Mouse (Mus musculus) heart, adult 8-10 months (tissue): Measurements from ENCODE around the gene Prex1. TPM values are rescaled to one million over a fixed set of nuclear protein-coding genes. Genes with fewer than 3 reads are reported as not detected.

ENCODE experiments used
- DNase-seq: peaks from one replicate; pipeline ENCODE4 v3.0.0; 2022; ENCODE audit warnings: low spot score
- total RNA-seq, 4 experiments: library from RNA; stranded (reverse); gene quantifications; 2 replicates each; pipeline ENCODE4 v1.2.4; 2022

Prex1 gene
- total RNA-seq, 4 experiments from 2014 or later: 4.2 to 5.4 (median 4.8) TPM

DNA sequence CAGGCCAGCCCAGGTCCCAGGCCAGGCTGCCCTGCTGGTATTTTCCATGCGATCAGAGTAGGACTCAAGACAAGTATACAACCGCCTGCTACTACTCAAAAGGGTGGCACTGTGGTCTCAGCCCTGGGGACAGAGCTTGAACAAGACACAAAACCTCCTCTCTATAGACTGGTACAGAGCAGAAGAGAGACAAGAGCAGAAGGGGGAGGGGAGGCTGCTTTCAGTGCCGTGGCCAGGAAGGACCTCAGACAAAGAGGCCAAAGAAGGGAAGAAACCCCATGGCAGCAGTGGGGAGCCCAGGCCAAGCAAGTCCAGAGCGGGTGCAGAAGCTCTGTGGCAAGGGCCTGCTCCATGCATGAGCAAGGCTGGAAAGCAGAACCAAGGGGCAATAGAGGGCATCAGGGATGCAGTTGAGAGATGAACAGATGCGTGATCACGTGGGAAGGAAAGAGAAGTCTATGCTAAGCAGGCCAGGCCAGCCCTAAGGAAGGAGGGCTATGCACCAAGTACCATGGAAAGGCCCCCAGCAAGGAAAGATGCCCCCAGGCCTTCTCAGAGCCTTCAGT lies 51.0 kb downstream of the Prex1 start:
- no peak for DNase-seq

DNA sequence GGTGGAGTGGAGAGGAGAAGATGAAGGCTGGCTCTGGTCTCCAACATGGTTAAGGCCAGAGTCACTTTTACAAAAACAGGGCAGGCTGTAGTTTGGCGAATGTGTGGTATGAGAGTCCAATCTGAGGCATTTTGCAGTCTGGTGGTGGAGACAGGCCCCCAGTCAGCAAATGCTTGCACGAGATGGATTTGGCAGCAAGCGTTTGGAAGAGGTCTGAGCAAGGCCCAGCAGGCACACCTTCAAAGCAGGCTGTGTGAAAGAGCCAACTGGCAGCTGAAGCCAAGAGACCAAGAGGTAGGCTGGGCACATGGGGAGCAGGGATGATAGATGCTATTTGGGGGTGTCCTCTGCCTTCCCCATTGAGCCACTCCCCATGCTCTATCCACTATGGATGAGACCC lies 51.7 kb downstream of the Prex1 start:
- no peak for DNase-seq

DNA sequence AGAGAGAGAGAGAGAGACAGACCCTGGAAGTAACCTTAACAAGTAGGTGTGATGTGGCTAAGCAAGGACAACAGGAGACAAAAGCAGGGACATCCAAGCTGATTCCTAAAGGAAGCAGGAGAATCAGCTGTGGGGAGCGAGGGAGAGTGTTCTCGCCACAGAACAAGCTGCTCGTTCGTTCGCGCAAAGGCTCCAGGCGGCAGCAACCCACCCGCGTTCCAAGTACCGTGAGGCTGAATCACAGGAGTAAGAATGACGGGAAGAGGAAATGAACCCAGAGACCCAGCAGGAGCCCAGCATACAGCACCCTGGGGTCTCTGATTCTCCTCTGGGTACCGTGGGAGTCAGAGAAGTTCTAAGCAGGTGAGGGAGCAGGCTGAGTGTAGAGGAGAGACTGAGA lies 52.1 kb downstream of the Prex1 start:
- no peak for DNase-seq

DNA sequence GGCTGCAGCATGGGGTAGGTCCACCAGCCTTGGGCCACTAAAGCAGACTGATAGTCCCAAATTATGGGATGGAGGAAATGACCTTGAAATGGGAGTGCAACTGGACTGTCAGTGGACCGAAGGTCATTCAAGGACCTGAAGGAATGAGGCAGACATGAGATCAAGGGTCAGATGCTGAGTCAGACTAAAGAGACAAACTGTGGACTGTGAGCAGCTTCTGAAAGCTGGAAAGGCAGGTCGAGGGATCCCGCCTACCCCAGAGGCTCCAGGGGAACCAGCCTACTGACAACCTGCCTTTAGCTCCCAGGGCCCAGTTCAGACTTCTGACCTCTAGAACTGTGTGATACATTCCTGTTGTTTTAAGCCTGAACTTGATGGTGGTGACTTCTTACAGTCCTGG lies 55.3 kb downstream of the Prex1 start:
- no peak for DNase-seq

DNA sequence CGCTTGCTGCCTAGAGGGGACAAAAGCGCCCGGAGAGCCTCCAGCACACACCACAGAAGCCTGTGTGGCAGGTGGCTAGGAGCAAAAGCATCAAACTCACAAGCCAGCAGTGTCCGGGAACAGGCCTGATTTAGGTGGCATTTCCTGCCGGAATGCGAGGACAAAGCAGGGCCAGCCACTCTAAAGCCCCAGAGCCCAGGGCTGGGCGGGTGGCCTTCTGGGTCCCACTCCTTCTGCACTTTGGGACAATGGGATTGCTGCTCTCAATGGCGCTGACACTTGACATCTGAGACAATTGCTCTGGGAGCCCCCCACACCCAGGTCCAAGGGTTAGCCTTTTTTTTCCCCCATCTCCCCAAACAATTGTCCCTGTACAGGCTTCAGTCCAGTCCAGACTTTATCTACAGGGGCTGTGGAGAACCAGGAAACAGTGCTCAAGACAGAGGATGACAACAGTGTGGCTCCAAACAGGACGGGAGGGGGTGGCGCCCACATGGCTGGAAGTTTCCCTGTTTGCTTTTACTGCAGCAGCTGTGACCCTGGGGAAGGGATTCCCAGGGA lies 56.1 kb downstream of the Prex1 start:
- no peak for DNase-seq

DNA sequence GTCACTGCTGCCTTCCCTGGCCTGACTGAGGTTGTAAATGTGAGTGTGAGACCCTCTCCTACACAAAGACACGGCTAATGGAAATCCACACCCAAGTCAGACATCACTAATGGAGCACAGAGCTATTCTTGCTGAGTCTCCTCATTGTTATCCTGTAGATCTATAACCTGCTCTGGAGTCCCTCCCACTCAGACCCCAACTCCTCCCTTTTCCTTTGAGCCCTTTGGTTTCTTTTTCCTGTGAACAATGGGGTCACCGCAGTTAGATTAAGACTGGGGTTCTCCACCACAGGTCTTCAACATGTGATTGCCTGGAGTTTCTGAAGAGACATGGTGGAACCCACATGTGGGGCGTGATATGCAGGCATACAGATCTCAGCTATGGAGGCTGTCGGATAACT lies 57.0 kb downstream of the Prex1 start:
- DNase-seq: no peak

DNA sequence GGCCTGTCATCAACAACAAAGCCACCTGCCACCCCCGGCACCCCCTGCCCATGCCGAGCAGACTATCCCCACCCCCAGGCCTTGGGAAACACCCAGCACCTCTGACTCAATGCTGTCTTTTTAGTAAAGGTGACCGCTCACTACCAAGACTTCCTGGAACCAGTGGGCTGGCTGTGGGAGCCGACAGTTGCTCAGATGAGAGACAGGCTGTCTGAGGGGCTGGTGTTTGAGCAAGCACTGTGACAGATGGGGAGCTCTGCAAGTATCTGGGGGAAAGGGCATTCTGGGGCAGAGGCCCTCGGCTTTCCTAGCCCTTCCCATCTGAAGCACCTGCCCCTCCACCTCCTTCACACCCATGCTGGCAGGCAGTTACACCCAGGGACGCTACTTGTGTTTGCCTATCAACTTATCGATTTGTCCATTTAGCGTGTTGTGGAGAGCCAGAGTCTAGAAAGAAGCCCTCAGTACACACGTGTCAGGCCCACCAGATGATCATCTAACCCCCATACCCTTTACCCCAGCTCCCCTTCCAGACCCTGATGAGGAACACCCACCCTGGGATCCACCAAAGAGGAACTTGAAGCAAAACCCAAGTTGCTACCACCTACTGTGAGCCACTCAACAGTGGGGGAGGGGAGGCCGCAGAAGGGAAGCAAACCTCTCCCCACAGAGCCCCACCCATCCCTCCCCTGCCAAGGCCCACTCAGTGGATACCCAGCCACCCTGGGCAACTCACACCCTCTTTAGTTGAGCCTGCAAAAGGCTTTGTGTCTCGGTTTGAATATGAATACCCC lies 57.7 kb downstream of the Prex1 start:
- DNase-seq: no peak

DNA sequence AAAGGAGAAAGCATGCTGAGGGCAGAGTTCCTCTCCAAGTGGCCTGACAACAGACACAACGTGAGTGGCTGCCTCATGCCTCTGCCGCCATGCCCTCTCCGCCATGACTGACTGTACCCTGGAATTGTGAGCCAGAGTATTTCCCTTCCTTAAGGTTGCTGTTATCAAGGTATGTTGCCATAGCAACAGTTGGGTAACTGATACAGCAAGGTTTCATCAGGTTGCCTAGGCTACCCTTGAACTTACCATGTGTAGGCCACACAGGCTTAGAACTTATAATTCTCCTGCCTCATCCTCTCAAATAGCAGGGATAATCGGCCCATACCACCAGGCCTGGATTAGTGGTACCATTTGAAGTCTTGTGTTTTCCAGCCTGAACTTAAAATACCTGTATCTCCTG lies 58.3 kb downstream of the Prex1 start:
- DNase-seq: no peak

DNA sequence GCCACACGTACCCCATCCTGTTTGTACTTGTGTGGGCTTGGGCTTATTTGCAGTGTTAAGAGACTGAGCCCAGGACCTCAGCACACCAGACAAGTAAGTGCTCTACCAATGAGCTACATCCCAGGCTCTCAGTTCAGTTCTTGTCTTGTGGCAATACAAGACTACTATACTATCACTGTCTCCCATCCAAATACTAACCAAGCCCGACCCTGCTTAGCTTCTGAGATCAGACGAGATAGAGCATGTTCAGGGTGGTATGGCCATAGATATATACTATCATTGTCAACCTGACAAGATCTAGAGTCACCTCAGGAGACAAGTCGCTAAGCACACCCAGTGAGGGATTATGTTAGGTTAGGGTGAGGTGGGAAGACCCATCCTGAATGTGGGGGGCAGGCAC lies 58.8 kb downstream of the Prex1 start:
- DNase-seq: no peak

DNA sequence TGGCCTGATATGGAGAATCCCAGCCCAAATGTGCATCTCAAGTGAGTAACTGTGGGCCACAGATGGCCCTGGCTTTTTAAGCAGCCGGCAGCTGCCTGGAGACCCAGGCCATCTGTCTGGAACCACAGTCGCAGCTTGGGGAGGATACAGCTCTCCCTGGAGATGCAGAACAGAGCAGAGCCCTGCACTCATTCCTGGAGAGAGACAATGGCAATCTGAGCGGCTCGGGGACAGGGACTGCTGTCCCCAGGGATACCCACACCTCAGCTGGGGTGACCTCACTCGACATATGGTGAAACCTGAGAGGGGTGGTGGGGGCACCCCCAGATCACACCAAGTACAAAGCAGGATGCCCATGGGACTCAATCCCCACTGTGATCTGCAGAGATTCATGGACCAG lies 60.1 kb downstream of the Prex1 start:
- DNase-seq: no peak

DNA sequence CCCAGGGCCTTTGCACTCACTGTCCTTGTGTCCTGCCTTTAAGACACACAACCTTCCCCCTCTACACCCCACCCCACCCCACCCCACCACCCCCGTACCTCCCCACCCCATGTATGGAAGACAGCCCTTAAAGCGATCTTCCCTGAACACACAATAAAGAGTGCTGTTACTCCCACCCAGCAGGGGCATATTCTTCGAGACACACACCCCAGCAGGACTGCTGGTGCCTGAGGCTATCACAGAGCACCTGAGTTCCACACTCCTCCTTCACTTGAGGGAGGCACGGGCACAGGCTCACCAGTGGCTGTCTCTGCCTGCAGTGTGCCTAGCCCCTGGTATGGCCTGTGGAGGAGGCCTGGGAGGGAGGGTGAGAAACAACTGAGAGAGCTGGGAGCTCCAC lies 61.0 kb downstream of the Prex1 start:
- no peak for DNase-seq

DNA sequence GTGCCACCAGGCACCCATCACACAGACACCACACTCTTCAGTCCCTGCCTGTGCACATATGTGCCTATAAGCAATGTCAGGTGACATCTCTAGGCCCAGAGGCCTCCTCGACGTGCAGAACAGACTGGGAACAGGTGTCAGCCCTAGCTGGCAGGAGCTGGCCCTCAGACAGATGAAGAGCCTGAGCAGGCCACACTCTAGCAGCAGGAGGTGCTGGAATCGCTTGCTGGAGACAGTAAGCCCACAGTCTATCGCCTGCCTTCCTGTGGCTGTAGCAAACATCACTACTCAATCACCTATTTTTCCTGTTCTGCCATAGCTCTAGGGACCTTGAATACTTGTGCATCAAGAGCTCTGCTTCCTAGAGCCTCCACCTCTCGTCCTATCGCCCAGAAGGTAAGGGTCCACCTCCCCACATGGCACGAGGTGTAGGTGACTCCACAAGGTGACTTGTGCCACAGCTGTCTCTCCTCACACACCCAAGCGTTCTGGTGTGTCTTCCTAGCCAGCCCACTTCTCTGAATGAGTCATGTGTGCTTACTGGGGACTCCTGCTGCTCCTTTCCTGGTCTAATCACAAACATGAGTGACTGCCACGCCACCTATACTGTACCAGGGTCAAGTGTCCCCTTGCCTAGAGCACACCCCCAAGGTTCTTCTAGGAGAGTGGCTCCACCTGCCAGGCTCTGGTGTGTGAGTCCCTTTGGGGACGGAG lies 62.2 kb downstream of the Prex1 start:
- no peak for DNase-seq

DNA sequence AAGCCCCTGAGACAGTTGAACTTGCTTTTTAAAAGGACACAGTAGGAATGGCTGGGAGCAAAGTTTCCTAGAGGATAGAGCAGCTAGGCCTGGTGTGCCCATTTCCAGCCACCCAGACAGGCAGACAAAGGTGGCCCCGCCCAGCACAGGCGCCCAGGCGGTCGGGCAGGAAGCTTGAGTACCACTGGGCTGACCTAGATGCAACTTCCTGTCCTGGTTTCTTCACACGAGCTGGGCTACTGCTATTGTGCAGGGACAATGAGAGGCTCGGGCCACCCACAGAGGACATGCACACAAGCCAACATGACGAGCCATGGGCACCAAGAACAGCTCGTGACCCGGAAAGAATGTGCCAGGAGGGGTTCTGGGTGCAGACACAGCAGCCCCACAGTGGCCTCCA lies 63.2 kb downstream of the Prex1 start:
- peak; percentile 37 for DNase-seq

DNA sequence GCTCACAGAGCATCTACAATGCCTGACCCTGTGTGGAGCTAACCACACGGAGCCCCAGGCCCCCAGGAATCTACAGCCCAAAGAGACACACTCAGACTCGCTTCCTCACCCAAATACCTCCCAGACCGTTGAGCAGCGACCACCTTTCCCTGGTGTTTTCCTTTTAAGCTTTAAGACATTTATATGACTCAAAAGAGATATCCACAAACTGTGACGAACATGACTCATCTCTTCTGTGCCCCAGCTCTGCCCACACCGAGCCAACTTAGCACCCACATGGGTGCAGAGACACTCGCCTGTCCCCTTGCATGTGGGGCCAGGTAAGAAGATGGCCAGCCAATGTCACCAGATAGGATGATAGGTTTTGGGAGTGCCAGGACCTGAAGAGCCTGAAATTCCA lies 66.4 kb downstream of the Prex1 start:
- no peak for DNase-seq

DNA sequence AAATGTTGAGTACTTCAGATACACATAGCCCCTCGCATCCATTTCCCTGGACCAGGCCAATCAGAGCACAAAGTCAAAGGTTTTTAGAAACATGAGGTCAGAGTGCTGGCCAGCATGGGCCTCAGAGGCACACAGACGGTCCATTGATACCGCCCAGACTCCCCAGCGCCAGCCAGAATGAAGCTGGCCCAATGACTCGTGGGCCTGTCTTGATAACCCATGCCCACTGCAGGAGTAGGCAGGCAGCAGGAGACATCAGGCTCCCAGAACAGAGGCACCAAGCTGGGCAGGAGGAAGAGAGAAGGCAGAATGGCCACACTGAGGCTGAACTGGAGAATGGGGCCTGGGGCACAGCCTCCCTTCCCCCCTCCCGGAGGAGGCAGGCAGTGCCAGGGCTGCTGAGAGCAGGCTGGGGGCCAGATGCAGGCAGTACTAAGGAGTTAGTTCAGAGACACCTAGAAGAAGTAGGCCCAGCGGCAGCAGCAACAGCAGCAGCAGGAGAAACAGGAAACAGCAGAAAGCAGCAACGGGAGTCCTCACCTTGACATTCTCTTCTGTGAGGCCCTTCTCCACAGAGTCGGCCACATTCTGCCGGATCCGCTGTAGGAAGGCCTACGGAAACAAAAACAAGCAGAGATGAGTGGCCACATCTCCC lies 67.1 kb downstream of the Prex1 start:
- DNase-seq: no peak

DNA sequence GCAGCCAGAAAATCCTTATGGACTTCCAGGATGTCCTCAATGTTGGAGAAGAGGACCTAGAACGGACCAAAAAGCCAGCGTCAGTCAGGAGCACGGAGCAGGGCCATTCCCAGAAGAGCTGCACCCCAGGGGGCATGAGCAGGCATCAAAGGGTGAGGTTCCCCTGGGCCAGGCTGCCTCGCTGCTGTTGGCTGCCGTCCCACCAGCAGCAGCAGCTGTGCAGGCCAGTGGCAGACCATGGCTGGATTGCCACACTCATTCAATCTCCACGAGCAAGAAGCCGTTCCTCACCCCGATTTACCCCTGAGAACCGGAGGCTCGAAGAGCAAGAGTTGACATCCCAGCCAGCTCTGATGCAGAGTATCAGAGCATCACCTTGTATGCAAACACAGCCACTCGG lies 68.8 kb downstream of the Prex1 start:
- no peak for DNase-seq

DNA sequence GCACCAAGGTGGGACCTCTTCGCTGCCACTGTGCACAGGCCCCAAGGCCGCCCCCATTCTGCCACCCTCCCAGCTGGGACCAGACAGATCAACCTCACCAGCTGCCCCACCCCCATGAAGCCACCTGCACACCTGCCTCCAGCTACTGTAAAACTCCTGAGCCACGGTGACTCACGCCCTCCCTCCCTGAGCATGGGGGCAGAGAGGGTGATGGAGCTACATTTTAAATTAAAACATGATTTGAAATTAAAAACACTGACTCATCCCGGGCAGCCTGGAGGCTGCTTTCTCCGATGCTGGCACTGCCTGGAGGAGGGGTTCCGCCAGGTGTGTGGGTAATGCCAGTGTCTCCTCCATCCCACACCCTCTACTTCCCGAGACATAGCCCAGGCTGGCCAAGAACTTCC lies 71.0 kb downstream of the Prex1 start:
- DNase-seq: no peak

DNA sequence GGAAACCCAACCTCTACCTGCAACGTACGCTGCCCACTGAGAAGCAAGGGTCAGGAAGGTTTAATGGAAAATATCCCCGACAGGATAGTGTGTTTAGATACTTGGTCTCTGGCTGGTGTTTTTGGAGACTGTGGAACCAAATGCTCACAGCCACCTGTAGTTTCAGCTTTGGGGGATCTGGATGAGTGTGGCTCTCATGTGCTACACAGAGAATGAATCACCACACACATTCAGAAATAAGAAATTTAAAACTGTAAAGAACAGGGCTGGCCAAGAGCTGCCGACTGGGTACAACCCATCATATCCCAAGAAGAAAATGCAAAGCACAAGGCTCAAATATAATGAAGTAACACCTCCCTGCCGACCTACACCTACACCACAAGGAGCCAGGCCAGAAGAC lies 73.9 kb downstream of the Prex1 start:
- DNase-seq: no peak

DNA sequence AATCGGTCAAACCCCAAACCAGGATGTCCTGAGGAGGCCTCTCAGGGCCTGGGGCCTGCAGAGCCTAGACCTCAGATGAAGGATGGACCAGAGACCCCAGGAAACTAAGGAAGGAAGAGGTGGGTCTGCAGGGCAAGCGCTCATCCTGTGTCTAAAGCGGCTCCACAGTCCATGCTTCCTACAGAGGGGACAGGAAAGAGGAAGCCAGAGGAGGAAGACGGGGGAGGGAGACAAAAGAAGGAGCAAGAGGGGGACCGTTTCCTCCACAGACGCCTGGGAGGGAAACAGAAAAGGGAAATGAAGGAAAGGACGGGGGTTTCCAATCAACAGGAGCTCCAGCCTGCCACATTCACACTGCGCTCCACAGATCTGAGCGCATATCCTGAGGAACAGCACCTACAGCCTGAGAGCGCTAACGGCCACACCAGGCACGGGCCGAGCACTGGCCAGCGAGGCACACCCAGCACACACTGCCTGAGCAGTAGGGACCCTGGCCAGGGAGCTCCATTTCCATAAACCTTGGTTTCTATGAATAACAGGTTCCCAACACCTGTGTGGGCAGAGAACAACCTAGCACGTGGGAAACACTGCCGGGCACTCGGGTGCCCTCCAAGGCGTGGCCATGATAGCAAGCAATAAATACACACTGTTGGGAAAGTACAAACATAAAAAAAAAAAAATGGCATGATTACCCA lies 74.5 kb downstream of the Prex1 start:
- DNase-seq: peak; percentile 66

DNA sequence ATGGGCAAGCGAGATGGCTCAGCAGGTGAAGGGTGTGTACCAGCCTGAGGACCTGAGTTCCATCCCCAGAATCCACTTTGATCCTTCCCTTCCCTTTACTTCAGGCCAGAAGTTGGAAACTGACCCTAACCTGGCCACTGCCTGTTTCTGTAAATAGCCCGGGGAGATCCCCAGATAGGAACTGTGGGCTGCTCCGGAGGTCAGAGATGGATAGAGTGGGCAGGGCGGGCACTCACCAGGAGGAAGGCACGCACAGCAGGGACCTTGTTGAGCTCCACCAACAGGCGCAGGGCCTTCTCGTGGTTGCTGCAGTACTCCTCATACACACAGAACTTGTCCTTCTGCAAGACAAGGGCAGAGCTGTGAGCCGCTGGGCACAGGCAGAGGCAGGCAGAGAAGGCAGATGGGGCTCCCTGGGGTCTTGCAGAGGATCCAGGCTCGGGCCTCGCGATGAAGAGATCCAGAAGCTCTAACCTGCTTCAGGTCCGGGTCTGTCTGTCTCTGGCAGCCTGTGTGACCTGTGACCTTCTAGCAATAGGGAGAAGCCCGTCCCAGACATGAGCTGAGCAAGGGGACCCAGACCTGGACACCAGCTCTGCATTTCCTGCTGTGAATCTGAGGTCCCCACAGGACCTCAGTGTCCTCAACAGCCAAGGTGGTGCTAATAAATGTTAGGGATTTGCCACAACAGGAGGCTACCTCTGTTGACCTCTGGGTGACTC lies 75.4 kb downstream of the Prex1 start:
- no peak for DNase-seq

DNA sequence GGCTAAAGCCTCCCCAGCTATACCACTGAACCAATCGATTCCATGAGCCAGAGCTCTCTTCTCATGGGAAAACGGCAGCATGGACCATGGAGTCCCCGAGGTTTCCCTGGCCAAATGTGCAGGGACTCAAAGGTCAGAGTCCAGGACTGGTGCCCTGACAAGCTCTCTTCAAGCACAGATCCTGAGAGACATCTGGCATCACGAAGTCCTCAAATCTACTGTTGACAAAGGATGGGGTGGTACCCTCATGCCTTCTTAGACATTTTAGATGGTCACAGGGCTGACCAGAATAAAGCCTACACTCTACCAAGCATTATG lies 76.0 kb downstream of the Prex1 start:
- no peak for DNase-seq
